23 mouse cellular contexts compared by ENCODE assay signal in genomic region chr6:31625055-31625454, GRCm38 (mm10).
A peak's percentile ranks its signal among the peaks of the same experiment; 100 is the strongest.
DNase-seq lines count a peak whose midpoint lies in the region; ATAC-seq and TF ChIP-seq lines count a peak whose summit lies in the region.
"Had no signal": no experiment of that assay in that cellular context is flagged by ENCODE, and none has a peak within 500 bp of the region (broad histone marks: within the 10 kb centered on the region; RNA-seq: fewer than 3 reads in every experiment).

No protein-coding gene starts in this region.

- intact Hi-C loops in gastrocnemius, adult 2 months (cut with DNase I) = no loop called here

- no peak for DNase-seq in gastrocnemius, adult 2 months
- DNase-seq in gastrocnemius, adult 8-10 months (ENCODE audit: low spot score in 2 of 2) = no peak
- no peak for DNase-seq in G1E (ENCODE audit: low spot score)
- no peak for DNase-seq in urinary bladder, adult 18-20 months (ENCODE audit: low spot score in 2 of 2)
- DNase-seq in adrenal gland, postnatal 4 days (ENCODE audit: low spot score in 2 of 2) = no peak
- DNase-seq: adrenal gland, postnatal 25 days; B cell, adult 2 months; cerebellum, adult 18-20 months; cerebellum, adult 9-11 months; forebrain, postnatal 0 days; gastrocnemius, postnatal 36 days; heart, postnatal 14 days had no signal

- WGBS in liver, embryonic 15.5 days (ENCODE audit: insufficient replicate concordance) = 34% methylated on average over 2 of the region's 2 CpGs

- 0 out of 2 replicates have a peak overlapping the region, but pooled peaks have one; percentile 41 for H3K27ac ChIP-seq in gastrocnemius, adult 2 months
- 0 out of 2 replicates have a peak overlapping the region, but pooled peaks have one; percentile 4 for H3K27ac ChIP-seq in liver, embryonic 15.5 days (replicated peaks)
- H3K27ac ChIP-seq: embryonic facial prominence, embryonic 10.5 days; forebrain, embryonic 13.5 days; heart, embryonic 15.5 days; hindbrain, embryonic 13.5 days; hindbrain, postnatal 0 days had no signal

- no peaks in the 10 kb centered on the region for H3K27me3 ChIP-seq in G1E (ENCODE audit: insufficient read depth, low read length)
- H3K27me3 ChIP-seq in liver, embryonic 15.5 days = no peaks in the 10 kb centered on the region
- H3K27me3 ChIP-seq: forebrain, embryonic 13.5 days; heart, embryonic 15.5 days; hindbrain, embryonic 13.5 days; Patski had no signal

- peak; percentile 59 for ATAC-seq in G1E (ENCODE audit: extremely low read depth, insufficient number of reproducible peaks, low FRiP score, poor library complexity, severe bottlenecking)
- 0 out of 2 replicates have a peak, but pooled peaks have one; percentile 37 for ATAC-seq in liver, embryonic 15.5 days (ENCODE audit: insufficient read depth)
- peak; percentile 75 for ATAC-seq in megakaryocyte-erythroid progenitor cell, adult 5-6 weeks (replicated peaks; ENCODE audit: low FRiP score, low TSS enrichment, poor library complexity, severe bottlenecking)
- ATAC-seq: activated CD4-positive, CD25-positive, alpha-beta regulatory T cell, adult 4 months; CD4-positive, CD25-positive, alpha-beta regulatory T cell, adult 4 months; forebrain, embryonic 13.5 days; forebrain, postnatal 0 days; hindbrain, postnatal 0 days; Patski had no signal

- H3K9ac ChIP-seq in liver, embryonic 15.5 days = no peak overlapping the region
- H3K9ac ChIP-seq: forebrain, embryonic 13.5 days; forebrain, postnatal 0 days; heart, embryonic 15.5 days; hindbrain, embryonic 13.5 days had no signal

- H3K9me3 ChIP-seq in G1E (replicated peaks) = peaks cover 4% of the 10 kb centered on the region
- H3K9me3 ChIP-seq in liver, embryonic 15.5 days (replicated peaks) = no peaks in the 10 kb centered on the region
- H3K9me3 ChIP-seq: forebrain, embryonic 13.5 days; heart, embryonic 15.5 days; hindbrain, embryonic 13.5 days had no signal

- H3K4me2 ChIP-seq in liver, embryonic 15.5 days = no peak overlapping the region
- H3K4me2 ChIP-seq: forebrain, embryonic 13.5 days; heart, embryonic 11.5 days; heart, embryonic 15.5 days; hindbrain, embryonic 13.5 days had no signal

- H3K36me3 ChIP-seq in G1E (replicated peaks) = peaks cover 30% of the 10 kb centered on the region
- H3K36me3 ChIP-seq in liver, embryonic 15.5 days (replicated peaks) = no peaks in the 10 kb centered on the region
- H3K36me3 ChIP-seq: embryonic facial prominence, embryonic 10.5 days; heart, embryonic 15.5 days; hindbrain, embryonic 13.5 days had no signal

- peaks cover 81% of the 10 kb centered on the region for H3K4me1 ChIP-seq in G1E (ENCODE audit: insufficient read depth, low read depth, low read length)
- H3K4me1 ChIP-seq in liver, embryonic 15.5 days (replicated peaks) = peaks cover 17% of the 10 kb centered on the region
- H3K4me1 ChIP-seq: hindbrain, embryonic 13.5 days had no signal

- H3K4me3 ChIP-seq in gastrocnemius, adult 2 months = no peak overlapping the region
- H3K4me3 ChIP-seq in G1E (ENCODE audit: low read depth, low read length) = no peak overlapping the region
- no peak overlapping the region for H3K4me3 ChIP-seq in liver, embryonic 15.5 days (replicated peaks)
- H3K4me3 ChIP-seq: embryonic facial prominence, embryonic 10.5 days; forebrain, embryonic 13.5 days; heart, embryonic 15.5 days; hindbrain, embryonic 13.5 days had no signal

- no peak for TF ChIP-seq CTCF in gastrocnemius, adult 2 months (IDR thresholded peaks at IDR 0.05)
- no peak for TF ChIP-seq CTCF in G1E (IDR thresholded peaks at IDR 0.05; ENCODE audit: low read depth, low read length)
